ENCODE assay signal across 7 mouse cellular contexts in genomic region chr2:175141118-175141992, GRCm38 (mm10). TPM values are rescaled to one million over a fixed set of nuclear protein-coding genes. Genes with fewer than 3 reads are reported as not detected.
DNase-seq lines count a peak whose midpoint lies in the region; ATAC-seq lines count a peak whose summit lies in the region.
"Not testable (repeated sequence)": the region's sequence is repeated elsewhere in the genome, so short reads cannot be mapped to it uniquely, and the experiment has no call there.

No protein-coding gene starts in this region.

- not testable (repeated sequence) for H3K27me3 ChIP-seq in erythroblast, embryonic 14.5 days (ENCODE audit: control insufficient read depth); heart, embryonic 11.5 days (ENCODE audit: control insufficient read depth, insufficient read depth, low read length); limb, embryonic 11.5 days (ENCODE audit: control insufficient read depth, insufficient read depth, low read length); megakaryocyte, embryonic 14.5 days (replicated peaks)

- H3K27ac ChIP-seq in heart, embryonic 11.5 days (ENCODE audit: low read depth, low read length); limb, embryonic 11.5 days (replicated peaks; ENCODE audit: low read depth, low read length): not testable (repeated sequence)

- not testable (repeated sequence) for H3K4me1 ChIP-seq in erythroblast, embryonic 14.5 days (ENCODE audit: control insufficient read depth); heart, embryonic 11.5 days (ENCODE audit: control insufficient read depth, insufficient read depth, low read length); limb, embryonic 11.5 days (ENCODE audit: control insufficient read depth, insufficient read depth, low read length); megakaryocyte, embryonic 14.5 days

- H3K4me3 ChIP-seq in erythroblast, embryonic 14.5 days (replicated peaks), result peak overlapping the region; percentile 43
- peak overlapping the region; percentile 47 for H3K4me3 ChIP-seq in heart, embryonic 11.5 days (ENCODE audit: low read depth, low read length)
- peak overlapping the region; percentile 33 for H3K4me3 ChIP-seq in limb, embryonic 11.5 days (ENCODE audit: low read depth, low read length)
- peak overlapping the region; percentile 84 for H3K4me3 ChIP-seq in megakaryocyte, embryonic 14.5 days (replicated peaks)

- H3K36me3 ChIP-seq in erythroblast, embryonic 14.5 days (ENCODE audit: control insufficient read depth); heart, embryonic 11.5 days (ENCODE audit: control insufficient read depth, insufficient read depth, low read length); limb, embryonic 11.5 days (ENCODE audit: control insufficient read depth, insufficient read depth, low read length); megakaryocyte, embryonic 14.5 days (replicated peaks; ENCODE audit: low read length): not testable (repeated sequence)

- peak; percentile 22 for DNase-seq in cerebellum, adult 11 months
- peak; percentile 55 for DNase-seq in kidney, adult 11 months
- DNase-seq in limb, embryonic 11.5 days (ENCODE audit: low spot score), result peak; percentile 22
- peak; percentile 18 for DNase-seq in right cerebral cortex, adult 18-20 months

- ATAC-seq in heart, embryonic 11.5 days (replicated peaks; ENCODE audit: insufficient number of reproducible peaks, low FRiP score, low TSS enrichment); limb, embryonic 11.5 days (ENCODE audit: insufficient number of reproducible peaks, low FRiP score, low TSS enrichment, low read depth): not testable (repeated sequence)

- 0 out of 2 replicates have a peak overlapping the region, but pooled peaks have one; percentile 39 for H3K9ac ChIP-seq in heart, embryonic 11.5 days (ENCODE audit: low read depth, low read length)
- H3K9ac ChIP-seq in limb, embryonic 11.5 days (ENCODE audit: low read length), result not testable (repeated sequence)

- not testable (repeated sequence) for H3K9me3 ChIP-seq in erythroblast, embryonic 14.5 days (ENCODE audit: control insufficient read depth, low read length); heart, embryonic 11.5 days (replicated peaks; ENCODE audit: control insufficient read depth, low read length); limb, embryonic 11.5 days (ENCODE audit: control insufficient read depth, low read length); megakaryocyte, embryonic 14.5 days

- 3% methylated on average over 23 of the region's 25 CpGs for WGBS in heart, embryonic 11.5 days (ENCODE audit: insufficient replicate concordance)
- 7% methylated on average over 23 of the region's 25 CpGs for WGBS in limb, embryonic 11.5 days

- H3K4me2 ChIP-seq in heart, embryonic 11.5 days, result peak overlapping the region; percentile 38; the same call in 1 of the 2 replicates
- H3K4me2 ChIP-seq in limb, embryonic 11.5 days (ENCODE audit: low read depth, severe bottlenecking), result peak overlapping the region; percentile 27

RNA-seq across cellular contexts. Expression of gene Gm14399, which starts 0.5 kb away (rescaled TPM):
- not detected in 2 replicates for polyA plus RNA-seq in erythroblast, embryonic 14.5 days (2012)
- polyA plus RNA-seq in heart, embryonic 11.5 days (2014; fragmentation: Nextera tagmentation; extraction: Ambion mirVana), result 6.5 TPM in 2 replicates
- 7.5 and 8.3 TPM in 2 replicates for polyA plus RNA-seq in limb, embryonic 11.5 days (2014; fragmentation: Nextera tagmentation; extraction: Ambion mirVana)
- 2.0 TPM in 1 of 2 replicates, not detected in the other for polyA plus RNA-seq in megakaryocyte, embryonic 14.5 days (2012; ENCODE audit: insufficient read depth, low replicate concordance)

RNA-seq across cellular contexts. Expression of gene Gm14443, which starts 34.3 kb away (rescaled TPM):
- not detected in 2 replicates for polyA plus RNA-seq in erythroblast, embryonic 14.5 days (2012)
- 0.21 and 0.76 TPM in 2 replicates for polyA plus RNA-seq in heart, embryonic 11.5 days (2014; fragmentation: Nextera tagmentation; extraction: Ambion mirVana)
- 1.2 and 1.3 TPM in 2 replicates for polyA plus RNA-seq in limb, embryonic 11.5 days (2014; fragmentation: Nextera tagmentation; extraction: Ambion mirVana)
- polyA plus RNA-seq in megakaryocyte, embryonic 14.5 days (2012; ENCODE audit: insufficient read depth, low replicate concordance), result not detected in 2 replicates

Comparison
In these comparisons a context has a peak if more than half of its experiments do, and no peak if none do; other contexts are left out.
1. H3K4me3 ChIP-seq: peak in every context shown above with its lines; median percentile 84 in megakaryocyte, embryonic 14.5 days; 47 in heart, embryonic 11.5 days; 43 in erythroblast, embryonic 14.5 days; 33 in limb, embryonic 11.5 days.